Mouse (Mus musculus) midbrain, embryonic 14.5 days (tissue): Measurements from ENCODE around the gene Itgb2. TPM values are rescaled to one million over a fixed set of nuclear protein-coding genes. Genes with fewer than 3 reads are reported as not detected.
A peak's percentile ranks its signal among the peaks of the same experiment; 100 is the strongest.

Source experiments
- ATAC-seq: fragments of 200-750 bp; cut with Nextera tagmentation; 2 replicates; pipeline ENCODE4 v1.8.0; 2017; ENCODE audit warnings: moderate number of reproducible peaks, moderate library complexity; ENCODE audit not compliant: low FRiP score, low TSS enrichment
- DNase-seq: peaks from one replicate; pipeline ENCODE4 v3.0.0-alpha.2; 2015
- H3K27ac ChIP-seq: fragments of 300-500 bp; sonication (generic); replicated peaks from 2 replicates; pipeline ENCODE4 v1.5.1; 2014; ENCODE audit warnings: mild to moderate bottlenecking, low read depth, low read length, moderate library complexity
- H3K27me3 ChIP-seq: fragments of 300-500 bp; sonication (generic); 2 replicates; pipeline ENCODE4 v1.6.1; 2014; ENCODE audit warnings: low read length, control low read depth, mixed read lengths; ENCODE audit not compliant: control insufficient read depth, insufficient read depth
- H3K36me3 ChIP-seq: fragments of 300-500 bp; sonication (generic); 2 replicates; pipeline ENCODE4 v1.6.1; 2014; ENCODE audit warnings: low read length, control low read depth; ENCODE audit not compliant: control insufficient read depth, insufficient read depth
- H3K4me1 ChIP-seq: fragments of 300-500 bp; sonication (generic); 2 replicates; pipeline ENCODE4 v1.6.1; 2014; ENCODE audit warnings: mild to moderate bottlenecking, antibody characterized with exemption, low read length, control low read depth; ENCODE audit not compliant: control insufficient read depth, insufficient read depth
- H3K4me2 ChIP-seq: fragments of 300-500 bp; sonication (generic); 2 replicates; pipeline ENCODE4 v1.6.1; 2014; ENCODE audit warnings: mild to moderate bottlenecking, low read length, moderate library complexity
- H3K4me3 ChIP-seq: fragments of 300-500 bp; sonication (generic); replicated peaks from 2 replicates; pipeline ENCODE4 v1.5.1; 2014; ENCODE audit warnings: low read depth, low read length
- H3K9ac ChIP-seq: fragments of 300-500 bp; sonication (generic); replicated peaks from 2 replicates; pipeline ENCODE4 v1.6.1; 2014; ENCODE audit warnings: mild to moderate bottlenecking, low read length, moderate library complexity
- H3K9me3 ChIP-seq: fragments of 300-500 bp; sonication (generic); 2 replicates; pipeline ENCODE4 v1.6.1; 2016; ENCODE audit warnings: low read length, control low read depth, mixed read lengths; ENCODE audit not compliant: control insufficient read depth
- WGBS: fragments of 180-500 bp; shearing (Covaris S2); extraction: QIAGEN DNeasy Blood & Tissue Kit; methylation state at CpG from one replicate; pipeline ENCODE4 v1.1.7; 2014; 5-methylcytosine and 5-hydroxymethylcytosine counted together
- polyA plus RNA-seq: library from polyadenylated mRNA; unstranded; fragments of >200 nt; fragmentation: Nextera tagmentation; extraction: Ambion mirVana; gene quantifications from 2 replicates; pipeline ENCODE4 v1.2.1, GENCODE M21; 2014

Gene Itgb2
- polyA plus RNA-seq, 1 experiment from 2014 or later = 0.91 TPM

DNA sequence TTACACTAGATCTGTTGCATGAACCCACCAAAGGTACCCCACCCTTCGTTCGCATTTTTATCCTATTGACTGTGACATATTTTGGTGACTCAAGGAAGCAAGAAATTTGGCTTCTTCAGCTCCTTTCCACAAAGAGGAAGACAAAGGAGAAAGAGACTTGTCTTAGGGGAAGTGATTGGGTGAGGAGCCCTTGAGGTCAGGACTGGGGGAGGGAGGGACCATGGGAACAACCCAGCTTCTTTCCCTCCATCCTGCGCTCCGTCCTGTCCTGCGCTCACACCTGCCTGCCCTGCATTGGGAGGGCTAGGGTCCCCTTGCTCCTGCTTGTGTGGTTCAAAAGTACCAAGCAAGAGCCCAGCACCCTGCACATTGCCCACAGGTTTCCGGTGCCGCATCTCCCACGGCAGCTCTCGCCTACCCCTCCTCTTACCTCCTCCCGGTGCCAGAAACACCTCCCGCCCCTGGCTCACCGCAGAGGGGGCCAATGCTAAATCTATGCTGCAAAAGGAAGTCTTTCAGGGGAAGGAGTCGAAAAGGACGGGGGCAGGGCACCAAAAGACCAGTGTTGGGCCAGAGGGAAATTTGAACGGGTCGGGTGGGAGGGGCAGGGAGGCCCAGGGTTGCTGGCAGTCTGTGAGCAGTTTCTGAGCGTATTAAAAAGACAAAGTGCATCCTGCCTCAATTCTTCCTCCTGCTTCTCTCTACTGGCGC lies 7.9 kb upstream of the Itgb2 start:
- 12% methylated on average over 18 of the region's 18 CpGs for WGBS
- Histone ChIP-seq H3K4me3 (peak overlapping the region; percentile 30), H3K9me3 (no peaks in the 10 kb centered on the region), H3K36me3 (no peaks in the 10 kb centered on the region), H3K9ac (peak overlapping the region; percentile 48), H3K4me2 (peak overlapping the region; percentile 60), H3K27ac (no peak overlapping the region), H3K27me3 (no peaks in the 10 kb centered on the region), H3K4me1 (no peaks in the 10 kb centered on the region)
- ATAC-seq (no peak), DNase-seq (peak; percentile 8)

DNA sequence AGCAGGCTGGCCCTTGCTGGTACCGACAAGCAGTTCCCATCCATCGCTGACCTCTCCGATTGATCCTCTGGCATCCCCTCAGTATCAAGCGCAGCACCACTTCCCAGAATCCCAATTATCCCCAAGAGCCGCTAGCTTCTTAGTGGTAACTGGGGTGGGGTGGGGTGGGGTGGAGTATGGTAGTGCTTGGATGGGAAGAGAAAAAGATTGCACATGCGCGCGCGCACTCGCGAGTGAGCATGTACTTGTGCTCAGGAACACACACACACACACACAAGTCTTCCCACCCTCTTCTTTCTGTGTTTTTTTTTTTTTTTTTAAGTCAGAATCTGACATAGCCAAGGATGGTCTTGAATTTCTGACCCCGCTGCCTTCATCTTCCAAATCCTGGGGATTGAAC lies 7.3 kb upstream of the Itgb2 start:
- no peaks in the 10 kb centered on the region for H3K36me3 ChIP-seq
- H3K4me2 ChIP-seq = peak overlapping the region; percentile 60
- H3K9ac ChIP-seq = peak overlapping the region; percentile 48
- WGBS = 53% methylated on average over 12 of the region's 12 CpGs
- no peaks in the 10 kb centered on the region for H3K4me1 ChIP-seq
- H3K9me3 ChIP-seq = no peaks in the 10 kb centered on the region
- ATAC-seq = no peak
- peak; percentile 20 for DNase-seq
- H3K4me3 ChIP-seq = peak overlapping the region; percentile 30
- no peak overlapping the region for H3K27ac ChIP-seq
- no peaks in the 10 kb centered on the region for H3K27me3 ChIP-seq

DNA sequence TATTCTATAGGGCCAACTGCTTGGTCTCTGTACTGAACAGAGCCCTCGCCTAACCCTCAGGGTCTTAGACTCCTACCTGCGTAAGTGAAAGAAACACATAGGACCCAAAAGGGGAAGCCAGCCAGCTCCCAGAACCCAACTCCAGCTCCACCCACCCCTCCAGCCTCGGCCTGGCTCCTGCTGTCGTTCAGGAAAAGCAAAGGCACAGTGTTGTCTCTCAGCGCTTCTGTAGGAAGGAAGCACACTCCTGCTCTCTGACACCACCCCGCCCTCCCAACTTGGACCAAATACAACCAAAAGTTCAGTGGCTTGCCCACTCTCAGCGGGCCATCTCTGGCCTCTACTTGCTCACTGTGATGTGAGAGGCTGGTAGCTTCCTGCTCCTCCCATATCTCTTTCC lies 6.7 kb upstream of the Itgb2 start:
- Histone ChIP-seq H3K4me2 (no peak overlapping the region), H3K9me3 (no peaks in the 10 kb centered on the region), H3K9ac (no peak overlapping the region), H3K4me3 (no peak overlapping the region), H3K27ac (no peak overlapping the region), H3K27me3 (no peaks in the 10 kb centered on the region), H3K4me1 (no peaks in the 10 kb centered on the region), H3K36me3 (no peaks in the 10 kb centered on the region)
- no peak for DNase-seq
- ATAC-seq = no peak
- WGBS = 81% methylated on average over 7 of the region's 7 CpGs

DNA sequence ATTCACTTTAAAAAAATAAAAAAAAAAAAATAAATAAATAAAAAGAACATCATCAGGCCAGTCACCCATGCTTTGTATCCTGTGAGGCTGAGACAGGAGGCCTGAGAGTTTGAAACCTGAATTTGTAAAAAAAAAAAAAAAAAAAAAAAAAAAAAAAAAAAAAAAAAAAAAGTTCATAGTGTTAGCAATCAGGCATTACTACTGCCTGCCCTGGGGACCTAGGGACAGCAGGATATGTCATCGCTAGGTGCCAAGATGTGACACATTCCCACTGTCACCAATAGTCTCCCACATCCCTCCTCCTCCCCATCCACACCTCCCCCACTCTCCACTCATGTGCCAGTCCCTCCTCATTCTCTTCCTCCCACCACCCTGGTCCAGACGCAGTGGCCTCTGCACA lies 3.6 kb upstream of the Itgb2 start:
- no peak overlapping the region for H3K4me3 ChIP-seq
- DNase-seq (no peak), ATAC-seq (no peak)
- no peak overlapping the region for H3K27ac ChIP-seq
- H3K27me3 ChIP-seq = no peaks in the 10 kb centered on the region
- no peak overlapping the region for H3K4me2 ChIP-seq
- no peaks in the 10 kb centered on the region for H3K36me3 ChIP-seq
- H3K4me1 ChIP-seq = no peaks in the 10 kb centered on the region
- H3K9me3 ChIP-seq = no peaks in the 10 kb centered on the region
- 84% methylated on average over 2 of the region's 2 CpGs for WGBS
- H3K9ac ChIP-seq = no peak overlapping the region

DNA sequence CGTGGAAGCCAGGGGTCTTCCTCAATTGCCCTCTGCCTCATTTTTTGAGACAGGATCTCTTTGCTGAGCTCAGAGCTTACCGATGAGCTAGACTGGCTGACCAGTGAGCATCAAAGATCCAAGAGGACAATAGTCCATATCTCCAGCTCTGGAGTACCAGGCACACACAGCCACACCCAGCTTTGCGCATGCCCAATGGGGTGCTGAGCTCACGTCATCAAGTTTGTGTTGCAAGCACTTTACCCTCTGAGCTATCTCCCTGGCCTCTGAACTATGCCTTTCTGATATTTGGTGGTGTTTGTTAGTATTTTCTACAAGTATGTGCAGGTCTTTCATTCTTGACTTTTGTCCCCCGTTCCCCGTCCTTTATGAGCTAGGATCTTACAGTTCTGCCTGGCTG lies 1.4 kb upstream of the Itgb2 start:
- Histone ChIP-seq H3K4me3 (no peak overlapping the region), H3K9me3 (no peaks in the 10 kb centered on the region), H3K27ac (no peak overlapping the region), H3K36me3 (no peaks in the 10 kb centered on the region), H3K27me3 (no peaks in the 10 kb centered on the region), H3K4me1 (no peaks in the 10 kb centered on the region), H3K9ac (no peak overlapping the region), H3K4me2 (no peak overlapping the region)
- DNase-seq = no peak
- 85% methylated on average over 6 of the region's 6 CpGs for WGBS
- no peak for ATAC-seq

DNA sequence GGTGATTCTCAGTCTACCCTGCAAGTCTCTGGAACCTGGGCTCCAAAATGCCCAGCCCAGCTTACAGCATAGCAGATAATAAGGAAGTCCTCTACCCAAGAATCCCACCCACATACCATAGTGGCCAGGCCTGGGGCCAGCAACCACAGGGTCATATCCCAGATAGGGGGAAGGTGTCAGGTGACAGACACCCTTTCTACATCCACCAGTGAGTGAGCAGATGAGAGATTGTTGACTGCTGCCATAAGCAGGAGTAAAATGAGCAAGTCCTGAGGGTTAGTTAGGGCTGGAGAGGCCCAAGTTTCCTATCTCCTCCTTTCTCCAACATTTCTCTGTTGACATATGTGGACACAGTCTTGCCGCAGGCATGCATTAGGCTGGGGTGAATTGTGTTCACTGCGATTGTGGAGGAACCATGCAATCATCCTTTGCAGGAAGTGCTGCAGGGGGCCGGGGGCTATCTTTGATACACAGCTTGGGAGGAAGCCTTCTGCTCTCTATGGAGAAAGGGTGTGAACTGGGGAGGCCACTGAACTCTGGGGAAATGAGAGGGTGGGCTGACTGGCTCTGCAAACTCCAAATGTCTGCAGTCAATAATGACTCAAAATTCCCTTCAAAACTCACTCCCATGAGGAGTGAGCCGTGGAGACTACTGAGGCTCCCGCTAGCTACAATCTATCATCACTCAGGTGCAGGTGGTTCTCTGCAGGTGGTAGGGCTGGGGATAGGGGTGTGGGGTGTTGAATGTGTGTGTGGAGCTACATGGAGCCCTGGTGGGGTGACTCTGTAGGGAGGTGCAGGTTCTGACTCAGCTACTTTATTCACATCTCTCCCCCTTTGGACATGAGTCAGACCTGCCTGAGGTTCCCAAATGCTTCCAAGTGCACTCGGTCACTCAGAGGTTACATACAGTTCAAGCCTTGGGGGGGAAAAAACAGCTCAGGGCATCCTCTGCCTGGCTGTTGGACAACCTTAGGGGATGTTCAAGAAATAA lies 1.3 kb downstream of the Itgb2 start:
- H3K9ac ChIP-seq = no peak overlapping the region
- no peaks in the 10 kb centered on the region for H3K9me3 ChIP-seq
- DNase-seq (no peak), ATAC-seq (no peak)
- no peaks in the 10 kb centered on the region for H3K36me3 ChIP-seq
- no peaks in the 10 kb centered on the region for H3K4me1 ChIP-seq
- no peak overlapping the region for H3K27ac ChIP-seq
- no peak overlapping the region for H3K4me3 ChIP-seq
- 86% methylated on average over 6 of the region's 6 CpGs for WGBS
- H3K4me2 ChIP-seq = no peak overlapping the region
- H3K27me3 ChIP-seq = no peaks in the 10 kb centered on the region

DNA sequence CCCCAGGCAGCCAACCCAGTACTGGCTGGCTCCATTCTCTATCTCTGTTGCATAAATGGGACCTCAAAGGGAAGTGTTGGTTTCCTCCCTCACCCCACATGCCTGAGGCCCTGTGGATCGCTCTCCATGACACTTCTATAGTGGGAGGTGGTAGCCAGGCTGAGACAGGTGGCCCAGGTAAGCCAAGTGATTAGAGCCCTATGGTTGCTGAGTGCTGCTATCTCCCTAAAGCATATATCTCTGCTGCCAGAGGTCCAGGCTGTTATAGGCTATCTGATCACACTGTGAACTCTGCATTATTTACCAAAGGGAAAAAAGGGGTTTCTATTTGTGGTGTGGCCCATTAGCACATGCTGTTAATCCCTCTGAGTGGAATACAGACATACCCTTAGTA lies 2.0 kb downstream of the Itgb2 start:
- no peak for ATAC-seq
- no peak overlapping the region for H3K4me2 ChIP-seq
- no peak for DNase-seq
- H3K9ac ChIP-seq = no peak overlapping the region
- H3K27ac ChIP-seq = no peak overlapping the region
- H3K36me3 ChIP-seq = no peaks in the 10 kb centered on the region
- no peaks in the 10 kb centered on the region for H3K9me3 ChIP-seq
- no peaks in the 10 kb centered on the region for H3K27me3 ChIP-seq
- 79% methylated on average over 1 of the region's 1 CpGs for WGBS
- no peak overlapping the region for H3K4me3 ChIP-seq
- no peaks in the 10 kb centered on the region for H3K4me1 ChIP-seq

DNA sequence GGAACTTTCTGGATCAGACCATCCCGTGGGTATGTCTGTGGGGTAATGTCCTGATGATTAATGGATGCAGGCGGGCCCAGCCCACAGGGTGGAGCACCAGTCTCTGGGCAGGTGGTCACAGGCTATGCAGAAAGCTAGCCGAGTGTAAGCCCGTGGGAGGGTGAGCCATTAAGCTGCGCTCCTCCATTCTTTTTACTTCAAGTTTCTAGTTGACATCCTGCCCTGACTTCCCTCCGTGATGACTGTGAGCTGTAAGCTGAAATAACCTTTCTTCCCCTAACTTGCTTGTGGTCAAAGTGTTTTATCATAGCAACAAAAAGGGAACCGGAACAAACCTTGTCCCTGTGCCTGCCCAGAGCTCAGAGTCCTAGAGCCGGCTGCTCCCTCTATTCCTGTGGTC lies 6.7 kb downstream of the Itgb2 start:
- H3K4me1 ChIP-seq = no peaks in the 10 kb centered on the region
- ATAC-seq = no peak
- 79% methylated on average over 8 of the region's 8 CpGs for WGBS

More for the DNA sequence above, 6.7 kb downstream of the Itgb2 start:
- no peak overlapping the region for H3K27ac ChIP-seq
- H3K36me3 ChIP-seq = no peaks in the 10 kb centered on the region
- H3K9ac ChIP-seq = no peak overlapping the region
- H3K27me3 ChIP-seq = no peaks in the 10 kb centered on the region
- no peaks in the 10 kb centered on the region for H3K9me3 ChIP-seq
- DNase-seq = no peak
- no peak overlapping the region for H3K4me2 ChIP-seq
- no peak overlapping the region for H3K4me3 ChIP-seq
